Mouse (Mus musculus): ENCODE data around the gene Hoxd9.

DNA sequence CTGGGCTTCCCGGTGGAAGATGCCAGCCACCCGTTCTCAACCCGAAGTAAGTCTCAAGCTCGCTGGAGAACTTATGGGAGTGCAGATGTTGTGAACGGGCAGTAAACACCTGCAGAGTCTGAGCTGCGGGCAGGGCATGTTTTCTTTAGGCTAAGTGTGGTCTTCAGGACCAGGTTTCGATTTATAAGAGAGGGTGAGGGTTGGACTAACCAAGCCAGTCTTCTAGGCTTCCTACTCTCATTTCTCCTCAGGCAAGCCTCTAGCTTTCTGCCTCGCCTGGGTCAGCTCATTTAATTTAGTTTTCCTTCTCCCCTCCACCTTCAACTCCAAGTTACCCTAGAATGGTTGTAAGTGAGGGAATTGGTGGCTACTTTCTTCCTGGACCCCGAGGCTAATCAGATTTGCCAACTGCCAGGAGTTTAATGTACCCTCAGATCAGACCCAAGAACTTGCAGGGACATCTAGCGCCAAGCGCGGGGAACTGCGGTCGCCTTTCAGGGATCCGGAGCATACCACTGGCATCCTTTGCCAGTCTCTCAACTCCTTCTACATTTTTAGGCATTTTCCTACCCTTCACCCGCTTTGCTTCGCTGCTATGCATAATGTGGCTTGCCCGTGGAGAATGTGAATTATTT is 34.1 kb upstream of the Hoxd9 start:
- TF ChIP-seq CTCF (conservative IDR thresholded peaks at IDR 0.05; ENCODE audit: insufficient read depth, insufficient read length, low read depth, low read length) (peak; percentile 66), POLR2A (IDR thresholded peaks at IDR 0.05; ENCODE audit: low read depth, low read length) (no peak)

Measured in kidney, adult 2 months (tissue).